Mouse (Mus musculus) thymus, postnatal 4 days (tissue): Measurements from ENCODE around the gene Poc1b.
A peak's percentile ranks its signal among the peaks of the same experiment; 100 is the strongest.
"Not testable (repeated sequence)": the region's sequence is repeated elsewhere in the genome, so short reads cannot be mapped to it uniquely, and the experiment has no call there.

ENCODE experiments used
- DNase-seq: peaks from one replicate; pipeline ENCODE4 v3.0.0; 2021

The Poc1b gene

DNA sequence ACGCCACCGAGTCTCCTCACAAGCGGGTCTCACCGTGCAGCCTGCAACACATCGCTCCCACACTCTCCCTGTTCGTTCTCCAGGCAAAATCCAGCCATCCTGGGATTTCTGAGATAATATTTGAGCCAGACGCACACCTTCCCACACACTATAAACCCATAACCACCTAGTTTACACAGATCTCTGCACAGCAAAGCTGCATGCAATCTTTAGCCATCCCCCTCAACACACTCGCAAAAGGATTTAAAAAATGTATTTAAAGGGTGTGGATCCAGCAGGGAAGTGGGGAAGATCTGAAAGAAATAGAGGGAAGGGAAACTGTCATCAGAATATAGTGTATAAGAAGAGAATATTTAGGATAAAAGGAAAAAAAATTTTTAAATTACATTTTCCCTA, 9.4 kb downstream of the Poc1b start:
- no peak for DNase-seq

GRCm38 (mm10) chr10:99116650-99117615, 10.1 kb downstream of the Poc1b start:
- DNase-seq = peak; percentile 45

- DNase-seq = no peak
These were observed 11.0 kb downstream of the Poc1b start for GRCm38 (mm10) chr10:99117876-99118275.

DNA sequence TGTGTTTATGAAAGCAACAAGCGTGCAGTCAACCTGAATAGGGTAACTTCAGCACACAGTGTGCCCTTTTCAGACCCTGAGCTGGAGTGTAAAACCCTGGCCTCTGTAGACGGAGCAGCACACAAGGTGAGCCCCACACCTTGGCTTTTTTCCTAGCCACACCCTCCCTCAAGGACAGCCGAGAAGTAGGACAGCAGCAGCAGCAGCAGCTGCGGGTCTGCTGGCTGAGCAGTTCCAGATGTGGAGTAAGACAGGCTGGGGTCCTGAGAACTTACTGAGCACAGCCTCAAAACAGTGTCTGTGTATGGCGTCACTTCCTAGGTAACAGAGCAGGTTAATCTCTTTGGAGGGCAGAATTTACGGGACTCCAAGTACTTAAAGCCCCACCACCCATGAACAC, 11.9 kb downstream of the Poc1b start:
- DNase-seq = peak; percentile 42

DNA sequence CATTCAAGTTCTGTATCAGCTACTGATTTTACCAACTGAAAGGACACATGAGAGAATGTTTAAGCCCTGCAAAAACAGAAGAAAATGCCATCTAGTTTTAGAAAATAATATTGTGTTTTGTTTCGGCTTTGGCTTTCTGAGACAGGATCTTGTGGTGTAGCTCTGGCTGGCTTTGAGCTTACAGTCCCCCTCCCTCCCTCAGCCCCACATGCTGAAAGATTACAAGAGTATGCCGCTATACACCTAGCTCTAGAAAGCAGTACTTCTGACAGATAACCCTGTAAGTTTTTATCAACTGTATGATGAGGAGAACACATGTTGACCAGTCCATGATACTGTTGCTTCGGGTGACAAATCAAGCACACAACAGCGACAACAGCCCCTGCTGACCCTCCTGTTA, 12.6 kb downstream of the Poc1b start:
- DNase-seq = peak; percentile 59

- no peak for DNase-seq
These were observed 19.4 kb downstream of the Poc1b start, which contains the start of gene Phxr2 for GRCm38 (mm10) chr10:99126225-99126624. TSS of gene Phxr2 (minus strand) at chr10:99126325.

GRCm38 (mm10) chr10:99126954-99127353, 20.1 kb downstream of the Poc1b start:
- DNase-seq = peak; percentile 80

DNA sequence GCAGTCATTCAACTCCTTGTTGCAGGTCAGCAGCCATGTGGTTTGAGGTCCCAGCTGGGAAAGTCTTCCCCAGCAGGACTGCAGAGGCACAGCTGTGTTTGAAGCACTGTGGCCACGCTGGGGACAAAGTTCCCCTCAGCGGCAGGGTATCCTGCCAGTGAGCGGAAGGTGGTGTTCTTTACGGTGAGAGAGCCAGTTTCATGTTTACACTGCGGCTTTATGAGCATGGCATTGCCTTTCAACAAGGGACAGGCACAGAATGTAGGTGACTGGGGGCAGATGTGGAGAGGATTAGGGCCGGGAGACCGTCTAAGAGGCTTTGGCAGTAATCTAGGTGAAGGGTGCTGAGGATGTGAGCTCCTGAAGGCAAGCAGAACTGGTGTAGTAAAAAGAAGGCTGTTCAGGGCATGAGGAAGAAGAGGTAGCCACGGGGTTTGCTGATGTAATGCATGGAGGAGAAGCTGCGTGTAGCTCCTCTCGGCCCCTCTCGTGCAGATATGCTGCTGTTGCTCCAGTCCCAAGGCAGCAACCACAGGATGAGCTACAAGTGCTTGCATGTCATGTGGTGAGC, 20.9 kb downstream of the Poc1b start:
- DNase-seq = peak; percentile 74

GRCm38 (mm10) chr10:99130611-99131010, 23.8 kb downstream of the Poc1b start:
- peak; percentile 48 for DNase-seq

GRCm38 (mm10) chr10:99131298-99131697, 24.5 kb downstream of the Poc1b start:
- peak; percentile 53 for DNase-seq

DNA sequence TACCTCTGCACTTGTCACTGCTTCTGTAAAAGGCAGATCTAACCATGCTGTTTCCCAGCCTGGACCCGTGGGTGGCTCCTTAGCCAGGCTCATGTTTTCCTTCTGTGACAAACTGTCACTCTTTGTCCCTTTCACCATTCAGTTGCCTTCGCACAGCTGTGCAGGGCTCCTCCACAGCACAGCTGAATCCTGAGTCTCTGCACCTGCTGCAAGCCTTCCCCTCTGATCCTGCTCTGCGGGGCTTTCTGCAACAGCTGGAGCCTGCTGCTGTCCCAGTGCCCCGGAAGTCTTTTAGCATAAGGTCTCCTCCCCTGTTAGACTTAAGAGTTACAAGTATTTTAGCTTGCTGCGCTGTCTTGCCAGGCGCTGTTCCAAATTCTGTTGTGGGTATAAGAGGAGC, 25.4 kb downstream of the Poc1b start:
- peak; percentile 81 for DNase-seq

DNA sequence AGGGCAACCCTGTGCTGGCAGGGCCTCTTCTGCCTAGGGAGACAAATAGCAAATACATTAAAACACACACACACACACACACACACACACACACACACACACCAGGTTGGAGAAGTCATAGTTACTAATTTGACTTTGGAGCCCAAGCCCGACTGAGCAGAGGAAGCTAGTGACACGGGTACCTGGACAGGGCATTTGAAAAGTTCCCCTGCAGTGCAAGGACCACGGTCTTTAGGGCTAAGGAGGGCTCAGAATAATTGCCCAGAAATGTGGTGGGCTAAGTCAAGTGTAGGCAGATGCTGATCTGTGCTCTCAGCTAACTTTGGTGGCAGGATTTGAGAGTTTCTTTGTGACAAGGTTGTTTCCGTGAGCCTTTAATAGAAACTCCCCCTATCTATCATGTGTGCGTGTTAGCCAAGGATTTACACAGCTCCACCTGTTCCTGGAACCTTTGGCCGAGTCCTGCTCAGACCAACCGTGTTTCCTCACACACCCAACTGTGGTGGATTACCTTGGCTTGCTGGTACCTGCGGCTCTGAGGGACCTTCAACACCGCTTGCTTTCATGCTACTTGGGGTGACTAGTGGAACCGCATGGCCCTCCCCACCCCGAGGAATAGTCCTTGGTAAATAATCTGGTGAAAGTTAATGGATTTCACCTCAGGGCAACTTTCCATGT, 25.9 kb downstream of the Poc1b start:
- DNase-seq = no peak

DNA sequence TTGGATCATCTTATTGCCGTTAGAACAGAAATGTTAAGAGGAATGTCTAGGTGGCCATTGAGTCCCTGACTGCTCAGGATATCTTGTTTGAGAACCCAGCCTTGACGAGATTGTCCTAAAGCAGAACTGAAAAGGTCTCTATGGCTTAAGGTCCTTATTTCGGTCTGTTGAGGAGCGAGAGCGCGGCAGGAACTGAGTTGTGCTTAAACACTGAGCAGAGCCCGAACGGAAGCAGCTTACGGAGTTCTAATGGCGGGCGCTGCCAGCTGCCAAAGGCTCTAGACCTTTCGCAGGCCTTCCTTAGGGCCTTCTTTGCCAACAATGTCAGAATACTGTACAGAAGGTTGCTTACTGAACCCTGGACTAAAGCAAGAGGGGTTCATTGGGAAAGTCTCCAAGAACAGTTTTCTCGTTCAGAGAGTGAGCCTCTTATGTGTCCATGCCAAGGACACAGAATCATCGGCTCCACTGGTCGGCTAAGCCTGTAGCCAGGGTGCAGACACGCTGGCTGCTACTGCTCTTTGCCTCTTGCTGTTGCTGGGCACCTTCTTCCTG, 26.6 kb downstream of the Poc1b start:
- no peak for DNase-seq

- no peak for DNase-seq
These were observed 29.5 kb downstream of the Poc1b start for GRCm38 (mm10) chr10:99136337-99136736.

DNA sequence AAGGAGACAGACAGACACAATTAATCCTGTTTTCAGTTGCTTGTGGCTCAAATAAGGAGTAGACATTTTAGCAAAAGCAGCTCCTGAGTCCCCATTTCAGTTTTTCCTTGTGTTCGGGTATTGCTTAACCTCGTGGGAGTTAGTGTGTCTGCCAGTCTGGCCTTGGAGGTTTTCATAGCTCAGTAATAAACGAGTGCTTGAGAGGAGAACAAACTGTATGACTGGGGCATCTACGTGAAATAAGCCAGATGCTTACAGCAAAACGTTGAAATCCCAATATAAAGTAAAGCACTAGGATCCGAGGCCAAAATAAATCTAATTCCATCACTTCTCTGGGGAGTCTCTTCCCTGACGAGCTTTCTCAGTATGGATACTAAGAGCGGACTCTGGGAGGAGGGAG, 38.8 kb downstream of the Poc1b start:
- no peak for DNase-seq

- no peak for DNase-seq
These were observed 39.8 kb downstream of the Poc1b start for GRCm38 (mm10) chr10:99146596-99146995.

GRCm38 (mm10) chr10:99150016-99150415, 43.2 kb downstream of the Poc1b start:
- DNase-seq = no peak

GRCm38 (mm10) chr10:99151580-99151979, 44.7 kb downstream of the Poc1b start:
- no peak for DNase-seq

GRCm38 (mm10) chr10:99152063-99152462, 45.2 kb downstream of the Poc1b start:
- DNase-seq = peak; percentile 84

DNA sequence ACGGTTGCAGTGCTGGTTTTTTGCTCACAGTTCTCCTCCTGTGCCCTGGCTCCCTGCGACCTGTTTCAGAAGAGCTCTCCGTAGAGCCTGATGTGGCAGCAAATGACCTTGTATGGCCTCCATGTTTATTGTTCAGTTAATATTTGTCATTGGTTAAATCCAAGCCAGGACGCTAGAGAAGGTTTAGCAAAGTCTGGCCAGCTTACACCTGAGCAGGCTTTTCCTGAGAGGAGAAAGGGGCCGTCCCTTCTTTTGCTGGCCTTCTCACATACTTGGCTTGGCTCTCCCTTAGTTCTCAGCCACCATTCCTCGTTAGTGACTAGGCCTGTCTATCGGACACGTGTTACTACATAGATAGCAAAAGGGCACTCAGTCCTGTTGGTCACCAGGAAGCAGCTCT, 47.8 kb downstream of the Poc1b start:
- DNase-seq = no peak

DNA sequence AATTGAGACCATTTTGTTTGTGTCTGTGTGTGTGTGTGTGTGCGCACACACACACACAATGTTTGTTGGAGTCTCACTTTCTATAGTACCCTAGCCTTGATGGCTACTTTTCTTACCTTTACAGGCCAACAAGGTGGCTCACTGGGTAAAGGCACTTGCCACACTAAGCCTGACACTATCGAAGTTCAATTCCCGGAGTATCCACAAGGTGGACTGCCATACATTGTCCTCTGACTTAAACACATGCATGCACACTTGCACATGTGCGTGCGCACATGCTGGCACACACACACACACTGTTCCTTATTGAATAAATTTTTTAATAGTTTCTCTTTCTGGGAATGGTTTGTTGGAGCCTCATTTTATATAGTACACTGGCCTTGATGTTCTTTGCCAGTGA, 50.0 kb downstream of the Poc1b start:
- DNase-seq = no peak

DNA sequence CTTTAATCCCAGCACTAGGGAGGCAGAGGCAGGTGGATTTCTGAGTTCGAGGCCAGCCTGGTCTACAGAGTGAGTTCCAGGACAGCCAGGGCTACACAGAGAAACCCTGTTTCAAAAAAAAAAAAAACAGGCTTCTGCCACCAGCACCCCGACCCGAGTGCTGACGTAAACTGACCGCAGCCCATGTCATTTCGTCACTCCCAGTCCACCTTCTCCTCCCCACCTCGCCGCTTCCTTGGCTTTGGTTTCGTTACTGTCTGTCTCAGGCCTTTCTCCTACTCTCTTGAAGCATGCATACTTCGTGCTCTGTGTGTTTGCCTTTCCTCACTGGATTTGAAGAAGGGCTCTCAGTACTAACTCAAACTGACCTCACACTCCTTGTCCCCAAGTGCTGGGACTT, 50.9 kb downstream of the Poc1b start:
- not testable (repeated sequence) for DNase-seq

DNA sequence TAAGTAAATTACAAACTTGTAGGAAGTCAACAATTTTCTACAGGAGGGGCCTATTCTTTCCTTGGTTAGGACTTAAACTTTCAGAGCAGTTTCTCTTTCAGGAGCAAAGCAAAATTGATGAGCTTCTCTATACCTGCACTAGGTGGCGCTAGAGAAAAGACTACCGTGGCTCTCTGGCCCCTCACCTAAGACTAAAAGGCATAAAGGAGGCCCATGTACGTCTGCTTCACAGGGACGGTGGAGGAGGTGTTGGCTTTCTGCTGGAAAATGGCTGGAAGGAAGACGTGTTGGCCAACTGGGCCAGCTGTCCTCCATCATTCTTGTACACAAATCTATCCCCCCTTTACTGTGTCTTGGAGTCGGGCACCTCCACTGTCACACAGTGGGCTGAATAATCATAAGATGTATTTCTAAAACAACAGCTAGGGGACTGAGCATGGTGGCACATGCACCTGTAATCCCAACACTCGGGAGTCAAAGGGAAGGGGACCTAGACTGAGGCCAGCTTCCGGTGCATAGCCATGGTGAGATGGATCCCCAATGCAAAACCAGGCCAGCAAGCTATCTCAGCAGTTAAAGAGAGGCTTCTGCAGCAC, 55.2 kb downstream of the Poc1b start:
- peak; percentile 56 for DNase-seq
